Mouse (Mus musculus): Measurements from ENCODE around the gene Uqcr11. TPM values are rescaled to one million over a fixed set of nuclear protein-coding genes. Genes with fewer than 3 reads are reported as not detected.
A peak's percentile ranks its signal among the peaks of the same experiment; 100 is the strongest.

Gene Uqcr11
- polyA plus RNA-seq, 1 experiment from 2014 or later, result 400 TPM

GRCm38 (mm10) chr10:80392687-80393086 lies 13.9 kb downstream of the Uqcr11 start:
- peaks cover 67% of the 10 kb centered on the region for H3K36me3 ChIP-seq (replicated peaks)

GRCm38 (mm10) chr10:80390697-80391096 lies 15.9 kb downstream of the Uqcr11 start:
- WGBS, result 88% methylated on average over 9 of the region's 9 CpGs
- H3K27me3 ChIP-seq, result no peaks in the 10 kb centered on the region
- H3K4me2 ChIP-seq, result no peak overlapping the region
- H3K4me1 ChIP-seq, result peaks cover 10% of the 10 kb centered on the region
- peaks cover 56% of the 10 kb centered on the region for H3K36me3 ChIP-seq (replicated peaks)
- 0 out of 2 replicates have a peak overlapping the region, but pooled peaks have one; percentile 25 for H3K27ac ChIP-seq
- ATAC-seq (ENCODE audit: low FRiP score), result no peak
- no peak overlapping the region for H3K9ac ChIP-seq
- H3K9me3 ChIP-seq, result no peaks in the 10 kb centered on the region
- H3K4me3 ChIP-seq (replicated peaks), result no peak overlapping the region

More at GRCm38 (mm10) chr10:80392687-80393086, 13.9 kb downstream of the Uqcr11 start:
- Histone ChIP-seq H3K4me3 (replicated peaks) (no peak overlapping the region), H3K9me3 (no peaks in the 10 kb centered on the region), H3K27ac (no peak overlapping the region), H3K9ac (no peak overlapping the region), H3K27me3 (no peaks in the 10 kb centered on the region), H3K4me2 (no peak overlapping the region), H3K4me1 (peaks cover 24% of the 10 kb centered on the region)
- 97% methylated on average over 5 of the region's 5 CpGs for WGBS
- no peak for ATAC-seq (ENCODE audit: low FRiP score)

GRCm38 (mm10) chr10:80389185-80389708 lies 17.4 kb downstream of the Uqcr11 start:
- no peak overlapping the region for H3K9ac ChIP-seq
- H3K36me3 ChIP-seq (replicated peaks), result peaks cover 48% of the 10 kb centered on the region
- H3K4me1 ChIP-seq, result peaks cover 22% of the 10 kb centered on the region
- no peak overlapping the region for H3K27ac ChIP-seq
- no peaks in the 10 kb centered on the region for H3K27me3 ChIP-seq
- 83% methylated on average over 4 of the region's 4 CpGs for WGBS
- no peaks in the 10 kb centered on the region for H3K9me3 ChIP-seq
- H3K4me3 ChIP-seq (replicated peaks), result no peak overlapping the region
- H3K4me2 ChIP-seq, result no peak overlapping the region
- ATAC-seq (ENCODE audit: low FRiP score), result no peak

- WGBS, result 36% methylated on average over 2 of the region's 2 CpGs
- H3K4me3 ChIP-seq (replicated peaks), result no peak overlapping the region
- no peaks in the 10 kb centered on the region for H3K9me3 ChIP-seq
- H3K4me2 ChIP-seq, result peak overlapping the region; percentile 91; the same call in 1 of the 2 replicates
- ATAC-seq (ENCODE audit: low FRiP score), result no peak
- peaks cover 27% of the 10 kb centered on the region for H3K4me1 ChIP-seq
- peaks cover 48% of the 10 kb centered on the region for H3K36me3 ChIP-seq (replicated peaks)
- H3K27ac ChIP-seq, result 0 out of 2 replicates have a peak overlapping the region, but pooled peaks have one; percentile 5
- H3K27me3 ChIP-seq, result no peaks in the 10 kb centered on the region
- H3K9ac ChIP-seq, result no peak overlapping the region
Measured at GRCm38 (mm10) chr10:80388731-80389130, 17.9 kb downstream of the Uqcr11 start.

GRCm38 (mm10) chr10:80387522-80387959 lies 19.1 kb downstream of the Uqcr11 start, which contains the start of gene Mex3d:
Mex3d (minus strand) TSS chr10:80387659.
- ATAC-seq (ENCODE audit: low FRiP score), result peak; percentile 46
- no peaks in the 10 kb centered on the region for H3K9me3 ChIP-seq
- H3K4me1 ChIP-seq, result peaks cover 36% of the 10 kb centered on the region
- H3K4me3 ChIP-seq (replicated peaks), result peak within 1 kb of the TSS; percentile 98
- 2% methylated on average over 17 of the region's 61 CpGs for WGBS
- H3K4me2 ChIP-seq, result peak within 1 kb of the TSS; percentile 91
- no peaks in the 10 kb centered on the region for H3K27me3 ChIP-seq
- H3K9ac ChIP-seq, result peak within 1 kb of the TSS; percentile 100
- H3K27ac ChIP-seq, result peak within 1 kb of the TSS; percentile 97
- H3K36me3 ChIP-seq (replicated peaks), result peaks cover 48% of the 10 kb centered on the region

- Histone ChIP-seq H3K4me1 (peaks cover 36% of the 10 kb centered on the region), H3K36me3 (replicated peaks) (peaks cover 48% of the 10 kb centered on the region)
- WGBS, result under 1% methylated on average over 77 of the region's 94 CpGs
Measured at GRCm38 (mm10) chr10:80386735-80387471, 19.7 kb downstream of the Uqcr11 start.

GRCm38 (mm10) chr10:80385811-80386734 lies 20.6 kb downstream of the Uqcr11 start:
- peak; percentile 80 for ATAC-seq (ENCODE audit: low FRiP score)
- H3K9me3 ChIP-seq, result no peaks in the 10 kb centered on the region
- H3K36me3 ChIP-seq (replicated peaks), result peaks cover 48% of the 10 kb centered on the region
- peak overlapping the region; percentile 91 for H3K4me2 ChIP-seq
- peak overlapping the region; percentile 98 for H3K4me3 ChIP-seq (replicated peaks)
- H3K9ac ChIP-seq, result peak overlapping the region; percentile 100
- WGBS, result 2% methylated on average over 34 of the region's 34 CpGs
- peaks cover 41% of the 10 kb centered on the region for H3K4me1 ChIP-seq
- H3K27ac ChIP-seq, result peak overlapping the region; percentile 97
- H3K27me3 ChIP-seq, result no peaks in the 10 kb centered on the region

More at GRCm38 (mm10) chr10:80386735-80387471, 19.7 kb downstream of the Uqcr11 start:
- Histone ChIP-seq H3K9me3 (no peaks in the 10 kb centered on the region), H3K27ac (peak overlapping the region; percentile 97), H3K9ac (peak overlapping the region; percentile 100), H3K4me2 (peak overlapping the region; percentile 91), H3K4me3 (replicated peaks) (peak overlapping the region; percentile 98), H3K27me3 (no peaks in the 10 kb centered on the region)
- ATAC-seq (ENCODE audit: low FRiP score), result no peak

GRCm38 (mm10) chr10:80385310-80385709 lies 21.3 kb downstream of the Uqcr11 start:
- Histone ChIP-seq H3K27me3 (no peaks in the 10 kb centered on the region), H3K9ac (peak overlapping the region; percentile 100), H3K4me3 (replicated peaks) (peak overlapping the region; percentile 98), H3K27ac (peak overlapping the region; percentile 97), H3K4me2 (peak overlapping the region; percentile 91), H3K4me1 (peaks cover 43% of the 10 kb centered on the region), H3K9me3 (no peaks in the 10 kb centered on the region), H3K36me3 (replicated peaks) (peaks cover 47% of the 10 kb centered on the region)
- ATAC-seq (ENCODE audit: low FRiP score), result peak; percentile 18; the same call in 1 of the 2 replicates
- 4% methylated on average over 7 of the region's 7 CpGs for WGBS

- ATAC-seq (ENCODE audit: low FRiP score), result no peak
- 79% methylated on average over 7 of the region's 7 CpGs for WGBS
- peak overlapping the region; percentile 97 for H3K27ac ChIP-seq
- H3K4me2 ChIP-seq, result peak overlapping the region; percentile 91
- peaks cover 43% of the 10 kb centered on the region for H3K4me1 ChIP-seq
- H3K9ac ChIP-seq, result peak overlapping the region; percentile 100
- H3K9me3 ChIP-seq, result no peaks in the 10 kb centered on the region
- peaks cover 50% of the 10 kb centered on the region for H3K36me3 ChIP-seq (replicated peaks)
- H3K4me3 ChIP-seq (replicated peaks), result peak overlapping the region; percentile 98
- no peaks in the 10 kb centered on the region for H3K27me3 ChIP-seq
Measured at GRCm38 (mm10) chr10:80384709-80385108, 21.9 kb downstream of the Uqcr11 start.

- peak overlapping the region; percentile 98 for H3K4me3 ChIP-seq (replicated peaks)
- peaks cover 43% of the 10 kb centered on the region for H3K4me1 ChIP-seq
- no peak for ATAC-seq (ENCODE audit: low FRiP score)
- H3K9ac ChIP-seq, result peak overlapping the region; percentile 100
- no peaks in the 10 kb centered on the region for H3K9me3 ChIP-seq
- H3K36me3 ChIP-seq (replicated peaks), result peaks cover 55% of the 10 kb centered on the region
- WGBS, result 85% methylated on average over 4 of the region's 4 CpGs
- peak overlapping the region; percentile 91 for H3K4me2 ChIP-seq
- no peaks in the 10 kb centered on the region for H3K27me3 ChIP-seq
- H3K27ac ChIP-seq, result peak overlapping the region; percentile 97
Measured at GRCm38 (mm10) chr10:80384115-80384639, 22.5 kb downstream of the Uqcr11 start.

GRCm38 (mm10) chr10:80383431-80383830 lies 23.2 kb downstream of the Uqcr11 start:
- H3K9ac ChIP-seq, result peak overlapping the region; percentile 100
- H3K9me3 ChIP-seq, result no peaks in the 10 kb centered on the region
- H3K4me3 ChIP-seq (replicated peaks), result peak overlapping the region; percentile 98
- peak overlapping the region; percentile 91 for H3K4me2 ChIP-seq
- H3K27me3 ChIP-seq, result no peaks in the 10 kb centered on the region
- peaks cover 40% of the 10 kb centered on the region for H3K4me1 ChIP-seq
- H3K36me3 ChIP-seq (replicated peaks), result peaks cover 56% of the 10 kb centered on the region
- no peak for ATAC-seq (ENCODE audit: low FRiP score)
- peak overlapping the region; percentile 31; the same call in 1 of the 2 replicates for H3K27ac ChIP-seq
- 60% methylated on average over 4 of the region's 4 CpGs for WGBS

Measured in forebrain, embryonic 12.5 days (tissue).